Mouse (Mus musculus) embryonic facial prominence, embryonic 10.5 days (tissue): Measurements from ENCODE around the gene Ripor2. TPM values are rescaled to one million over a fixed set of nuclear protein-coding genes. Genes with fewer than 3 reads are reported as not detected.

ENCODE experiments used
- DNase-seq: peaks from one replicate; pipeline ENCODE4 v3.0.0-alpha.2; 2017; ENCODE audit warnings: low spot score
- H3K27ac ChIP-seq: fragments of 300-500 bp; sonication (generic); replicated peaks from 2 replicates; pipeline ENCODE4 v1.5.1; 2016; ENCODE audit warnings: mild to moderate bottlenecking
- H3K27me3 ChIP-seq: fragments of 300-500 bp; sonication (generic); replicated peaks from 2 replicates; pipeline ENCODE4 v1.6.1; 2016; ENCODE audit warnings: low read depth, mild to moderate bottlenecking; ENCODE audit not compliant: poor library complexity, severe bottlenecking
- H3K36me3 ChIP-seq: fragments of 300-500 bp; sonication (generic); replicated peaks from 2 replicates; pipeline ENCODE4 v1.6.1; 2016; ENCODE audit warnings: mild to moderate bottlenecking, moderate library complexity
- H3K4me1 ChIP-seq: fragments of 300-500 bp; sonication (generic); 2 replicates; pipeline ENCODE4 v1.6.1; 2016
- H3K4me3 ChIP-seq: fragments of 300-500 bp; sonication (generic); 2 replicates; pipeline ENCODE4 v1.5.1; 2016; ENCODE audit warnings: mild to moderate bottlenecking, moderate library complexity
- H3K9me3 ChIP-seq: fragments of 300-500 bp; sonication (generic); 2 replicates; pipeline ENCODE4 v1.6.1; 2016; ENCODE audit warnings: mild to moderate bottlenecking
- WGBS: fragments of 180-500 bp; shearing (Covaris S2); methylation state at CpG from one replicate; pipeline ENCODE4 v1.1.7; 2016; 5-methylcytosine and 5-hydroxymethylcytosine counted together
- polyA plus RNA-seq: library from polyadenylated mRNA; unstranded; fragments of >200 nt; fragmentation: Nextera tagmentation; extraction: Ambion mirVana; gene quantifications from 2 replicates; pipeline ENCODE4 v1.2.1, GENCODE M21; 2016

Gene Ripor2
- polyA plus RNA-seq, 1 experiment from 2014 or later, result 2.6 TPM

- Histone ChIP-seq H3K27ac (0 out of 2 replicates have a peak overlapping the region, but pooled peaks have one; percentile 14), H3K9me3 (no peaks in the 10 kb centered on the region), H3K36me3 (no peaks in the 10 kb centered on the region), H3K4me1 (peaks cover 17% of the 10 kb centered on the region), H3K4me3 (no peak overlapping the region), H3K27me3 (no peaks in the 10 kb centered on the region)
- WGBS, result 88% methylated on average over 6 of the region's 6 CpGs
- no peak for DNase-seq
These were observed 44.9 kb downstream of the Ripor2 start for GRCm38 (mm10) chr13:24626698-24627436.

DNA sequence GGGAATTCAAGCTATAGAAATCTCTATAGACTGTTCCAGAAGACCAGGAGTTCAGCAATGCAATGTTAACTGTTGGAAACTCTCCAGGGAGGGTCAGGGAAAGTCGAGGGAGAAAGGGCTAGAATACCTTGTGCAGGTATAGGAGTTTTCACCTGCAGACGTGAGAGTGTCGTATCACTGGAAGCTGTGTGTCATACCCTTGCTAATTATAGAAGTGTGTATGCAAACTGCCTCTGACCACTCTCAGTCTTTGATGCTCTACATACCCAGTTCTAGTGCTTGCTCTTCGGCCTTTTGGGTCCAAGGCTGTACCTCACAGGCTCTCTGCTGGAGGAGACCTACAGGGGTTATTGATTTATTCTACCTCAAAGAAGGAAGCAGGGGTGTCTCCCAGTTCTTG is 46.2 kb downstream of the Ripor2 start:
- Histone ChIP-seq H3K4me1 (peaks cover 17% of the 10 kb centered on the region), H3K27ac (no peak overlapping the region), H3K36me3 (no peaks in the 10 kb centered on the region), H3K27me3 (no peaks in the 10 kb centered on the region), H3K9me3 (no peaks in the 10 kb centered on the region), H3K4me3 (no peak overlapping the region)
- DNase-seq, result no peak
- 88% methylated on average over 4 of the region's 4 CpGs for WGBS

GRCm38 (mm10) chr13:24629073-24629621 is 47.2 kb downstream of the Ripor2 start:
- Histone ChIP-seq H3K9me3 (no peaks in the 10 kb centered on the region), H3K27ac (no peak overlapping the region), H3K36me3 (no peaks in the 10 kb centered on the region), H3K27me3 (no peaks in the 10 kb centered on the region), H3K4me1 (peaks cover 17% of the 10 kb centered on the region), H3K4me3 (no peak overlapping the region)
- no peak for DNase-seq
- 75% methylated on average over 6 of the region's 6 CpGs for WGBS

GRCm38 (mm10) chr13:24630364-24630763 is 48.4 kb downstream of the Ripor2 start:
- Histone ChIP-seq H3K27ac (no peak overlapping the region), H3K36me3 (no peaks in the 10 kb centered on the region), H3K4me3 (no peak overlapping the region), H3K4me1 (peaks cover 17% of the 10 kb centered on the region), H3K9me3 (no peaks in the 10 kb centered on the region), H3K27me3 (peaks cover under 1% of the 10 kb centered on the region; the same call in 1 of the 2 replicates)
- 55% methylated on average over 4 of the region's 4 CpGs for WGBS
- DNase-seq, result no peak

GRCm38 (mm10) chr13:24632988-24633577 is 51.1 kb downstream of the Ripor2 start:
- Histone ChIP-seq H3K36me3 (no peaks in the 10 kb centered on the region), H3K4me1 (peaks cover 13% of the 10 kb centered on the region), H3K9me3 (no peaks in the 10 kb centered on the region), H3K27me3 (peaks cover 28% of the 10 kb centered on the region), H3K4me3 (no peak overlapping the region), H3K27ac (no peak overlapping the region)
- no peak for DNase-seq
- 63% methylated on average over 4 of the region's 4 CpGs for WGBS

DNA sequence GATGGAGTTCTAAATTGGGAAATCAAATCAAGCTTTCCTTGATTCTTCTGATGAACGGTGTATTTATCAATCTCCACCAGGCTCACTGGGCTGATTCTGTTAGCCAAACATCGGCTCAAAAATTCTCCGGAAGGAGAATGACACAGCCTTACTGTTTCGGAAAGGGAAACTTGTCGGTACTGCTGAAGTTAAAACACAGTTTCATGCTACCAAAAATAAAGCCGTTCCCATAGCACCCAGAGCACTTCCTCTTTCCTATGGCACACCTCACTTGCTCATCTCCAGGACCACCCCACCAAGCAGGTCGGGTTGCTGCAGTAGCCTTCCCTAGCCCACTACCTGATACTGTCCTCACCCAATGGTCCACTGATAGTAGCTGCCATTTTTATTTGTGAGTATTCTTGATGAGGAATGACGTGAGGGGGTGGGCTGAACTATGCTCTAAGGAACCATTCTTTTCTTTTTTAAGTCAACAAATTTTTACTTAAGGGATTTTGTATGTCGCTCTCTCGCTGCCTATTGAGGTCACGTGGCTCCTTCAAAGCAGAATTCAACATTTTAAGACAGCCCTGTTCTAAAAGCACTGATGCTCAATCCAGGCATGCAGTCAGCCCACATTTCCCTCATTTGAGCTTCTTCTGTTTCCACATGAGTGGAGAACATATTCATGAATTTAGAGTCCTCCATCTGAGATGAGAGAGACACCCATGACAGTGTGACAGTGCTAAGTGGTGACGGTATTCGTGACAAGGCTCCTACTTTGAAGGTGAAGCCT is 52.5 kb downstream of the Ripor2 start:
- Histone ChIP-seq H3K27me3 (peaks cover 42% of the 10 kb centered on the region), H3K4me1 (peaks cover 25% of the 10 kb centered on the region), H3K27ac (no peak overlapping the region), H3K36me3 (no peaks in the 10 kb centered on the region), H3K4me3 (no peak overlapping the region), H3K9me3 (no peaks in the 10 kb centered on the region)
- WGBS, result 89% methylated on average over 13 of the region's 13 CpGs
- no peak for DNase-seq

- peaks cover 25% of the 10 kb centered on the region for H3K4me1 ChIP-seq
- peak overlapping the region; percentile 61 for H3K27ac ChIP-seq
- DNase-seq, result peak; percentile 54
- WGBS, result under 1% methylated on average over 64 of the region's 66 CpGs
- no peaks in the 10 kb centered on the region for H3K9me3 ChIP-seq
- no peaks in the 10 kb centered on the region for H3K36me3 ChIP-seq
- H3K4me3 ChIP-seq, result peak overlapping the region; percentile 73
- H3K27me3 ChIP-seq, result peaks cover 63% of the 10 kb centered on the region
These were observed 56.6 kb downstream of the Ripor2 start for GRCm38 (mm10) chr13:24638371-24639214.

DNA sequence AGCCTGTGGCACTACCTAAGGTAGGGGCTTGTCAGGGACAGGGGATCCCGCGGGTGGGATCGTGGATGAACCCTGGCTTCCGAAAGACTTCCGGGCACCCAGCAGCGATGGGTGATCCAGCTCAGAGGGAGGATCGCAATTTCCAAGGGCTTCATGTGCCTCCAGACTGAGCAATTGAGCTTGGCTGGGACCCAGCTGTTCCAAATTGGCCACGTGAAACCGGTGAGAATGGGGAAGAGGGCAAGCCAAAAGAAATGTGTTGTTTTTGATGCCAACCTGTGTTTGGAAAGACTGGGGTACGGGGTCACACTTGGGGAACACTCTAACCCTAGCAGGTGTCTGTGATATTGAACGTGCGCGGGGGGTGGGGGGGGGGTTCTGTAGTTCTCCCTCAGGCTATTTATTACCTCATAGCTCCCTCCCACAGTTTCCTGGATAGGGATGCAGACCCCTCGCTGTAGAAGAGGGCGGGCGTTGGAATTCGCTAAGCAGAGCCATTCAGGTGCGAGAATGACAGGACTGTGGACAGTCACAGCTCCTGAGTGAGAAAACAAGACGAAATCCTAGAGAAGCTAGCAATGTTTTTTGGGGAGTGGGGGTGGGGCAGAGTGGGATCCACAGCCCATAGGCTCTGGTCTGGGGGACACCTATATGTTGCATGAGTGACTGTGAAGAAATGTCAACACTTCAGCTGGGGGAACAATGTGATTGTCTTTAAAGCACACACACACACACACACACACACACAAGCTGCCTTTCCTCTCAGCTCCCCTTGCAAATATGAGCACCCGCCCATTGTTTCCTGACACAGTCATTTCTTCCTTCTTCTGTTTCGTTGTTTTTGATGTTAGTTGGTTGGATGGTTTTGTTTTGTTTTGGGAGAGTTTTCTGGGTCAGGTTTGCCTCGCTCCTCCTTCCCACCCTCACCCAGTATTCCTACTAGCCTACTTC is 57.5 kb downstream of the Ripor2 start:
- H3K27ac ChIP-seq, result peak overlapping the region; percentile 61; the same call in 1 of the 2 replicates
- H3K4me1 ChIP-seq, result peaks cover 27% of the 10 kb centered on the region
- no peak for DNase-seq
- 16% methylated on average over 22 of the region's 22 CpGs for WGBS
- no peaks in the 10 kb centered on the region for H3K9me3 ChIP-seq
- no peaks in the 10 kb centered on the region for H3K36me3 ChIP-seq
- H3K4me3 ChIP-seq, result peak overlapping the region; percentile 73
- H3K27me3 ChIP-seq, result peaks cover 63% of the 10 kb centered on the region

GRCm38 (mm10) chr13:24640166-24640560 is 58.2 kb downstream of the Ripor2 start:
- WGBS, result 61% methylated on average over 4 of the region's 4 CpGs
- H3K4me3 ChIP-seq, result no peak overlapping the region
- no peaks in the 10 kb centered on the region for H3K36me3 ChIP-seq
- peaks cover 63% of the 10 kb centered on the region for H3K27me3 ChIP-seq
- peaks cover 27% of the 10 kb centered on the region for H3K4me1 ChIP-seq
- no peak for DNase-seq
- no peak overlapping the region for H3K27ac ChIP-seq
- no peaks in the 10 kb centered on the region for H3K9me3 ChIP-seq

- WGBS, result 78% methylated on average over 3 of the region's 3 CpGs
- DNase-seq, result no peak
- no peaks in the 10 kb centered on the region for H3K9me3 ChIP-seq
- H3K27ac ChIP-seq, result no peak overlapping the region
- peaks cover 27% of the 10 kb centered on the region for H3K4me1 ChIP-seq
- no peak overlapping the region for H3K4me3 ChIP-seq
- peaks cover 57% of the 10 kb centered on the region for H3K27me3 ChIP-seq
- no peaks in the 10 kb centered on the region for H3K36me3 ChIP-seq
These were observed 58.9 kb downstream of the Ripor2 start for GRCm38 (mm10) chr13:24640836-24641385.
